ENCODE assay signal across 9 mouse cellular contexts in genomic region chr17:25565244-25565643, GRCm38 (mm10). TPM values are rescaled to one million over a fixed set of nuclear protein-coding genes. Genes with fewer than 3 reads are reported as not detected.
DNase-seq lines count a peak whose midpoint lies in the region; ATAC-seq and TF ChIP-seq lines count a peak whose summit lies in the region.
"Had no signal": no experiment of that assay in that cellular context is flagged by ENCODE, and none has a peak within 500 bp of the region (broad histone marks: within the 10 kb centered on the region; RNA-seq: fewer than 3 reads in every experiment).

No protein-coding gene starts in this region.

- peak overlapping the region; percentile 58; the same call in 1 of the 2 replicates for H3K9ac ChIP-seq in heart, embryonic 13.5 days
- H3K9ac ChIP-seq in intestine, embryonic 15.5 days, result no peak overlapping the region
- peak overlapping the region; percentile 12; the same call in 1 of the 2 replicates for H3K9ac ChIP-seq in neural tube, embryonic 13.5 days

- peaks cover 51% of the 10 kb centered on the region for H3K4me1 ChIP-seq in heart, embryonic 13.5 days
- H3K4me1 ChIP-seq in intestine, embryonic 15.5 days (replicated peaks), result peaks cover 4% of the 10 kb centered on the region; the same call in 1 of the 2 replicates
- peaks cover 86% of the 10 kb centered on the region for H3K4me1 ChIP-seq in neural tube, embryonic 13.5 days (replicated peaks)

- no peaks in the 10 kb centered on the region for H3K9me3 ChIP-seq in heart, embryonic 13.5 days
- no peaks in the 10 kb centered on the region for H3K9me3 ChIP-seq in intestine, embryonic 15.5 days
- no peaks in the 10 kb centered on the region for H3K9me3 ChIP-seq in neural tube, embryonic 13.5 days

- H3K4me3 ChIP-seq in heart, embryonic 13.5 days, result no peak overlapping the region
- no peak overlapping the region for H3K4me3 ChIP-seq in intestine, embryonic 15.5 days (replicated peaks)
- H3K4me3 ChIP-seq in neural tube, embryonic 13.5 days, result no peak overlapping the region
- H3K4me3 ChIP-seq in gastrocnemius, adult 2 months, result no peak overlapping the region

- peak overlapping the region; percentile 49 for H3K27ac ChIP-seq in heart, embryonic 13.5 days (replicated peaks)
- 0 out of 2 replicates have a peak overlapping the region, but pooled peaks have one; percentile 40 for H3K27ac ChIP-seq in intestine, embryonic 15.5 days
- H3K27ac ChIP-seq in neural tube, embryonic 13.5 days (replicated peaks), result peak overlapping the region; percentile 79
- H3K27ac ChIP-seq in gastrocnemius, adult 2 months, result no peak overlapping the region

- H3K4me2 ChIP-seq in heart, embryonic 13.5 days, result no peak overlapping the region
- no peak overlapping the region for H3K4me2 ChIP-seq in intestine, embryonic 15.5 days (replicated peaks)
- peak overlapping the region; percentile 31 for H3K4me2 ChIP-seq in neural tube, embryonic 13.5 days

- TF ChIP-seq CTCF in gastrocnemius, adult 2 months (IDR thresholded peaks at IDR 0.05), result no peak

- no peak for DNase-seq in heart, adult 9 months (ENCODE audit: low spot score in 2 of 2)
- DNase-seq in embryo, embryonic 9.5 days (ENCODE audit: extremely low spot score), result peak; percentile 35
- no peak for DNase-seq in gastrocnemius, postnatal 36 days
- DNase-seq in gastrocnemius, adult 2 months, result no peak
- DNase-seq in spleen, adult 18-20 months, result no peak

- WGBS in heart, embryonic 13.5 days, result 17% methylated on average over 6 of the region's 6 CpGs
- 27% methylated on average over 6 of the region's 6 CpGs for WGBS in intestine, embryonic 15.5 days
- WGBS in neural tube, embryonic 13.5 days, result 30% methylated on average over 6 of the region's 6 CpGs

- no peaks in the 10 kb centered on the region for H3K36me3 ChIP-seq in heart, embryonic 13.5 days
- no peaks in the 10 kb centered on the region for H3K36me3 ChIP-seq in intestine, embryonic 15.5 days
- H3K36me3 ChIP-seq in neural tube, embryonic 13.5 days, result no peaks in the 10 kb centered on the region

- ATAC-seq in heart, embryonic 13.5 days (ENCODE audit: extremely low read depth, insufficient number of reproducible peaks, low FRiP score, low TSS enrichment), result no peak
- ATAC-seq in intestine, embryonic 15.5 days, result no peak
- no peak for ATAC-seq in neural tube, embryonic 13.5 days (ENCODE audit: low read depth)
- ATAC-seq: lung, postnatal 0 days had no signal

- H3K27me3 ChIP-seq in heart, embryonic 13.5 days (replicated peaks), result peaks cover 35% of the 10 kb centered on the region
- peaks cover 20% of the 10 kb centered on the region for H3K27me3 ChIP-seq in intestine, embryonic 15.5 days (replicated peaks)
- peaks cover 25% of the 10 kb centered on the region for H3K27me3 ChIP-seq in neural tube, embryonic 13.5 days

- intact Hi-C loops in gastrocnemius, postnatal 36 days (cut with DNase I), result no loop called here
- intact Hi-C loops in gastrocnemius, adult 2 months (cut with DNase I), result no loop called here

RNA-seq across cellular contexts. Expression of gene Sox8, which starts 5.2 kb away (rescaled TPM):
- polyA plus RNA-seq in heart, embryonic 13.5 days (2015; fragmentation: Nextera tagmentation; extraction: Ambion mirVana), result 0.53 and 1.5 TPM in 2 replicates
- 5.8 and 6.1 TPM in 2 replicates for polyA plus RNA-seq in intestine, embryonic 15.5 days (2015; fragmentation: Nextera tagmentation; extraction: Ambion mirVana)
- polyA plus RNA-seq in neural tube, embryonic 13.5 days (2015; fragmentation: Nextera tagmentation; extraction: Ambion mirVana), result 10.8 and 11.6 TPM in 2 replicates
- 1 to 10 TPM; 1.9 to 2.0 TPM for total RNA-seq in gastrocnemius, postnatal 36 days (2021)
- total RNA-seq in gastrocnemius, adult 2 months (2021), result 1 to 10 TPM in 1 of 2 experiments, under 1 TPM in 1; 0.92 to 1.1 TPM

RNA-seq across cellular contexts. Expression of gene Lmf1, which starts 13.6 kb away (rescaled TPM):
- polyA plus RNA-seq in heart, embryonic 13.5 days (2015; fragmentation: Nextera tagmentation; extraction: Ambion mirVana), result 30.2 and 35.7 TPM in 2 replicates
- polyA plus RNA-seq in intestine, embryonic 15.5 days (2015; fragmentation: Nextera tagmentation; extraction: Ambion mirVana), result 33.0 and 35.9 TPM in 2 replicates
- polyA plus RNA-seq in neural tube, embryonic 13.5 days (2015; fragmentation: Nextera tagmentation; extraction: Ambion mirVana), result 24.9 and 26.2 TPM in 2 replicates
- total RNA-seq in gastrocnemius, postnatal 36 days (2021), result 10 to 100 TPM; 13.1 to 13.9 TPM
- 10 to 100 TPM in 1 of 2 experiments, 1 to 10 TPM in 1; 9.7 to 14.9 TPM for total RNA-seq in gastrocnemius, adult 2 months (2021)
